Mouse (Mus musculus) hindbrain, postnatal 0 days (tissue): ENCODE data around the gene Dph7. TPM values are rescaled to one million over a fixed set of nuclear protein-coding genes. Genes with fewer than 3 reads are reported as not detected.
"Not testable (repeated sequence)": the region's sequence is repeated elsewhere in the genome, so short reads cannot be mapped to it uniquely, and the experiment has no call there.

Experiments used
- ATAC-seq: fragments of 200-750 bp; cut with Nextera tagmentation; 2 replicates; pipeline ENCODE4 v1.8.0; 2017; ENCODE audit warnings: mild to moderate bottlenecking, moderate TSS enrichment, moderate library complexity
- DNase-seq: peaks from one replicate; pipeline ENCODE4 v3.0.0-alpha.2; 2015; ENCODE audit warnings: low spot score
- H3K27ac ChIP-seq: fragments of 300-500 bp; sonication (generic); 2 replicates; pipeline ENCODE4 v1.5.1; 2014; ENCODE audit warnings: mild to moderate bottlenecking
- H3K27me3 ChIP-seq: fragments of 300-500 bp; sonication (generic); 2 replicates; pipeline ENCODE4 v1.6.1; 2014; ENCODE audit warnings: low read length, mixed read lengths; ENCODE audit not compliant: insufficient read depth
- H3K36me3 ChIP-seq: fragments of 300-500 bp; sonication (generic); 2 replicates; pipeline ENCODE4 v1.6.1; 2014; ENCODE audit warnings: low read length, mixed read lengths; ENCODE audit not compliant: insufficient read depth
- H3K4me1 ChIP-seq: fragments of 300-500 bp; sonication (generic); 2 replicates; pipeline ENCODE4 v1.6.1; 2014; ENCODE audit warnings: antibody characterized with exemption, low read length, mixed read lengths; ENCODE audit not compliant: insufficient read depth
- H3K4me2 ChIP-seq: fragments of 300-500 bp; sonication (generic); 2 replicates; pipeline ENCODE4 v1.6.1; 2014; ENCODE audit warnings: low read depth, mild to moderate bottlenecking, low read length, moderate library complexity, mixed read lengths
- H3K4me3 ChIP-seq: fragments of 300-500 bp; sonication (generic); 2 replicates; pipeline ENCODE4 v1.5.1; 2014; ENCODE audit warnings: low read length
- H3K9ac ChIP-seq: fragments of 300-500 bp; sonication (generic); replicated peaks from 2 replicates; pipeline ENCODE4 v1.6.1; 2014; ENCODE audit warnings: mild to moderate bottlenecking, low read length, moderate library complexity, mixed read lengths
- H3K9me3 ChIP-seq: fragments of 300-500 bp; sonication (generic); 2 replicates; pipeline ENCODE4 v1.6.1; 2016; ENCODE audit warnings: low read length, mixed read lengths
- CTCF ChIP-seq: IDR thresholded peaks from 2 replicates; pipeline ENCODE4 v1.5.1; 2016; ENCODE audit warnings: antibody characterized with exemption, control low read depth, low read depth
- WGBS: fragments of 180-500 bp; shearing (Covaris S2); extraction: QIAGEN DNeasy Blood & Tissue Kit; methylation state at CpG from one replicate; pipeline ENCODE4 v1.1.7; 2014; 5-methylcytosine and 5-hydroxymethylcytosine counted together
- polyA plus RNA-seq: library from polyadenylated mRNA; unstranded; fragments of >200 nt; fragmentation: Nextera tagmentation; extraction: Ambion mirVana; gene quantifications from 2 replicates; pipeline ENCODE4 v1.2.1, GENCODE M21; 2015
- total RNA-seq: library from RNA; depleted of rRNA; stranded (reverse); fragments of >200 nt; gene quantifications from 2 replicates; pipeline ENCODE4 v1.2.3, GENCODE M21; 2014

Gene Dph7
- total and polyA plus RNA-seq, 2 experiments from 2014 or later: 35.7 to 38.9 TPM

DNA sequence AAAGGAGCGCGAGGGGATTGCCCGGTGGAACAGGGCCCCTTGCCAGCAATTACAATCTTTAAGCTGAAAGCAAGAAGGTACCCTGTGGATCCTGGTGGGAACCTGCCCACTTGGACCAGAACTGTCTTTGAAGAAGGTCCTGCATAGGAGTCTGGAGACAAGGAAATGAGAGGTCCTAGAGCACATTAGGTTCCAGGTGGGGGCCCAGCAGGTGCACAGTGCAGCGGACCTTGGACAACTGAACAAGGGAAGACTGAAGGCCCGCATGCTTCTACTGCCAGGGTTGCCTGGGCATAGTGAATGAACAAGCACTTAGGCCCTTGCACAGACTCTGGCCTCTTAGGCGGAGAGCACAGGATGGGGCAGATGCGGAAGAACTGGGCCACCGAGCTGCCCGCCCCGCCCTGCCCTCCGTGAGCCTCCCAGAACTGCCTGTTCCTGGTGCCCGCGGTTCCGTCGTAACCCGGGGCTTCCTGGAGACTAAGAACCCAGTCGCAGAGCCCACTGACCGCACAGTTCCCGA, 27.7 kb upstream of the Dph7 start:
- ATAC-seq: peak; percentile 64
- Histone ChIP-seq H3K4me2 (peak overlapping the region; percentile 91), H3K27me3 (no peaks in the 10 kb centered on the region), H3K9ac (peak overlapping the region; percentile 80), H3K4me3 (peak overlapping the region; percentile 75), H3K4me1 (peaks cover 10% of the 10 kb centered on the region), H3K9me3 (no peaks in the 10 kb centered on the region), H3K27ac (peak overlapping the region; percentile 80), H3K36me3 (no peaks in the 10 kb centered on the region)
- DNase-seq: peak; percentile 30
- 4% methylated on average over 19 of the region's 19 CpGs for WGBS
- no peak for TF ChIP-seq CTCF

DNA sequence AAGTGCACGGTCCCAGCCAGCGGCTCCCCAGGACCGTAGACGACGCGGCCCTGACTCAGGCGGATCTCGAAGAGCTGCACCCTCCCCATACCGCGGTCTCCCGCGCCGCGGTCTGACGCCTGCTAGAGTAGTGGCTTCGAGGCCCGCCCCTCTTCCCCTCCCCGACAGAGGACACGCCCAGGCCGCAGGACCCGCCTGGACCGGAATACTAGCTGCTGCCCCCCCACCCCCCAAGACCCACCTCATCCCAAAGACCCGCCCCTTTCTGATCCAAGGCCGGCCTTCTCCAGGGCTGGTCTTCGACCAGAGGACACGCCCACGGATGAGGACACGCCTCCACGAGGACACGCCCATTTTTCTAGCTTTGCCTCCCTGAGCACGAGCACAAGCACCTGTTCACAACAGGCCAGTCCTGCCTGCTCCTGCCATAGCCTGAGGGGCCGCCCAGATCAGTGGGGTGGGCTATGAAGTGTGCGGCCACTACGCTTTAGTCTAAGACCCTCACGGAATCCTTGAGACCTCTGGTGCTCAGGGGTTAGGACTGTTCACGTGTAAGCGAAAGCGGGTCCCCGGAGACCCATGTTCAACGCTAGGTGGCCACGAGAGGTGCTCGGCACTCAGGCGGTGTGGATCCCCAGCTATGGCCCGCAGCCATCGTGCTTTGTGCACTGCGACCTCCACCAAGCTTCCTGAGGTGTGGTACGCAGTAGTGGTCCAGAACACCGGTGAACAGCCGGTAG, 27.0 kb upstream of the Dph7 start, which contains the start of gene Arrdc1:
Gene Arrdc1 (minus strand): TSS at position 196 of the 740 bp plus-strand sequence.
- ATAC-seq: peak; percentile 93
- peak within 1 kb of the TSS; percentile 75 for H3K4me3 ChIP-seq
- H3K4me1 ChIP-seq: peaks cover 10% of the 10 kb centered on the region
- H3K9me3 ChIP-seq: no peaks in the 10 kb centered on the region
- H3K36me3 ChIP-seq: no peaks in the 10 kb centered on the region
- no peaks in the 10 kb centered on the region for H3K27me3 ChIP-seq
- H3K4me2 ChIP-seq: peak within 1 kb of the TSS; percentile 91
- H3K9ac ChIP-seq: peak within 1 kb of the TSS; percentile 80
- peak within 1 kb of the TSS; percentile 80 for H3K27ac ChIP-seq
- TF ChIP-seq CTCF: peak; percentile 73
- under 1% methylated on average over 49 of the region's 49 CpGs for WGBS
- DNase-seq: peak; percentile 94

DNA sequence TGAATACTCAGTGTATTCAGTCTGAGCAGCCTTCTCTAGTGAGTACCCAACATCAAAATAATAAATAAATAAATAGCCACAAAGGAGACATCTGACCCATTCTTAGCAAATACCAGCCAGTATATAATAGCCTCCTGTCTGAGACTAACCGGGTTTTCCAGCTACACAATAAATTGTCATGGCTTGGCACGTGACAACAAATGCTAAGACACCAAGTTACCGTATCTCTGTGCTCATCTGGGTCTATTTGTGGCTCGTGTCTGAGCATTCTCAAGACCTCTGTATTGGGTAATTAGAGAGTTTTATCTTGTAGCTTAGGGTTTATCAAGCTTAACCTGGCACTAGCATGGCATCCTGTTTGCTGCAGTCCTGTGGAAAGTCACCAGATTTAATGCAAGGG, 20.1 kb upstream of the Dph7 start:
- no peak for DNase-seq
- Histone ChIP-seq H3K36me3 (no peaks in the 10 kb centered on the region), H3K4me2 (no peak overlapping the region), H3K4me3 (no peak overlapping the region), H3K27me3 (no peaks in the 10 kb centered on the region), H3K4me1 (no peaks in the 10 kb centered on the region), H3K9me3 (no peaks in the 10 kb centered on the region), H3K27ac (no peak overlapping the region), H3K9ac (no peak overlapping the region)
- TF ChIP-seq CTCF: no peak
- ATAC-seq: no peak
- 65% methylated on average over 4 of the region's 4 CpGs for WGBS

DNA sequence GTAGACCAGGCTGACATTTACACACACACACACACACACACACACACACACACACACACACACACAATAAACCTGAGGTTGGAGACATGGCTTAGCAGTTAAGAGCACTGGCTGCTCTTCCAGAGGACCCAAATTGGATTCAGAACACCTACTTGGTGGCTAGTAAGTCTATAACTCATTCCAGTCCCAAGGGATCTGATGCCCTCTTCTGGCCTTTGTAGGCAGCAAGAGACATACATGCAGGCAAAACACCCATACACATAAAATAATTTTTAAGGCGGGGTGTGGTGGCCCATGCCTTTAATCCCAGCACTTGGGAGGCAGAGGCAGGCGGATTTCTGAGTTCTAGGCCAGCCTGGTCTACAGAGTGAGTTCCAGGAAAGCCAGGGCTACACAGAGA, 17.9 kb upstream of the Dph7 start:
- peak; percentile 48 for DNase-seq
- not testable (repeated sequence) for H3K4me1 ChIP-seq, H3K4me3 ChIP-seq, H3K4me2 ChIP-seq, ATAC-seq, H3K9ac ChIP-seq, H3K27me3 ChIP-seq, H3K9me3 ChIP-seq, H3K36me3 ChIP-seq, H3K27ac ChIP-seq
- peak; percentile 47 for TF ChIP-seq CTCF
- 41% methylated on average over 2 of the region's 2 CpGs for WGBS

DNA sequence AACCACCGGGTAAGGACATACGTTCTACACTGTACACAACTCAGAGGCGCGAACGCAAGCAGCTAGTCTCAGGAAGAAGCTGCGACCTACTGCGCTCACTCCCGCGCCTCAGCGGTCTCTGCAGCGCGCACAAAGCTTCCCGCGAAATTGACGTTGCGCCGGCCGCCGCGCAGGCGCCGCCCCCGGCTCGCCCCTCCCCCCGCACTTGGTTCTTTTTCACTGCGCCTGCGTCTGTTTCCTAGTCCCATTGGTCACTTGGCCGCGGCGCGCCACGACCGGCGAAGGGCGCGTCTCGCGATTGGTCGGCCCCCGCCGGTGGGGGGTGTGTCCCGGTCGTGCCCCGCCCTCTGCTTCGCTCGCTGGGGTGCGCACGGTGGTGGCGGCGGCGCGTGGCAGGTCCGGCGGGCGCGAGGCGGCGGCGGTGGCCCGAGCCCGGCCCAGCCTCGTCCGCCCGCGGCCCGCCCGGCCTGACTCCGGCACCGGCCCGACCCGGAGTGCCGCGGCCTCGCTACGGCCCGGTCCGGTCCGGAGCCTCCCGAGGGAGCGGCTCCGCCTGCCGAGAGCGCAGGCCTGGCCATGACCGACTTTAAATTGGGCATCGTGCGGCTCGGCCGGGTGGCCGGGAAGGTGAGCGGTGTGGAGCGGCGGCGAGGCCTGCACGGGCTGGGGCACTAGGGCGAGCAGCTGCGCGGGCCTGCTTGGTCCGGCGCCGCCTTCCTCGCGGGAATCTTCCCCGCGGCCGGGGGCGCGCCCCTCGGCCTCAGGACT, 12.6 kb upstream of the Dph7 start, which contains the start of gene Zmynd19:
Gene Zmynd19 (plus strand): TSS at position 372 of the 768 bp plus-strand sequence.
- H3K9ac ChIP-seq: peak within 1 kb of the TSS; percentile 91
- no peaks in the 10 kb centered on the region for H3K27me3 ChIP-seq
- TF ChIP-seq CTCF: no peak
- H3K9me3 ChIP-seq: no peaks in the 10 kb centered on the region
- peak within 1 kb of the TSS; percentile 92 for H3K4me3 ChIP-seq
- DNase-seq (peak; percentile 99), ATAC-seq (peak; percentile 99)
- H3K4me2 ChIP-seq: peak within 1 kb of the TSS; percentile 84
- H3K4me1 ChIP-seq: peaks cover 6% of the 10 kb centered on the region; the same call in 1 of the 2 replicates
- peak within 1 kb of the TSS; percentile 77 for H3K27ac ChIP-seq
- under 1% methylated on average over 97 of the region's 108 CpGs for WGBS
- peaks cover 19% of the 10 kb centered on the region for H3K36me3 ChIP-seq

DNA sequence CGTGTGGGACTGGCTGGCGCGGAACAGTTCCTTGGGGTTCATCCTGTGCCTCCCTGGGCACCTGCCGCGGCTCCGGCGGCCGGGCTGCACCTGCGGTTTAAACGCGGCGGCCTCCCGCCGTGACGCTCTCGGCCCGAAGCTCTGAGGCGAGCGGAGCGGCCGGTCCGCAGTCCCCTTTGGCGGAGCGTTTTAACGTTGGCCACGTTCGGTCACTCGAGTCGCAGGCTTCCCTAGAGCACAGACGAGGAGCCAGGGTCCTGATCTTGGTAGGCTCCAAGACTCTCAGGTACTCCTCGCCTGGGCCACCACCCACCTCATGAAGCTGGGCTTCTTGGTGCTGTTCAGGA, 12.0 kb upstream of the Dph7 start:
- under 1% methylated on average over 31 of the region's 31 CpGs for WGBS
- TF ChIP-seq CTCF: no peak
- no peaks in the 10 kb centered on the region for H3K9me3 ChIP-seq
- peak overlapping the region; percentile 92 for H3K4me3 ChIP-seq
- H3K27me3 ChIP-seq: no peaks in the 10 kb centered on the region
- ATAC-seq (peak; percentile 16; the same call in 1 of the 2 replicates), DNase-seq (peak; percentile 22)
- H3K27ac ChIP-seq: peak overlapping the region; percentile 77
- peaks cover 6% of the 10 kb centered on the region; the same call in 1 of the 2 replicates for H3K4me1 ChIP-seq
- H3K4me2 ChIP-seq: peak overlapping the region; percentile 84
- H3K36me3 ChIP-seq: peaks cover 23% of the 10 kb centered on the region
- peak overlapping the region; percentile 91 for H3K9ac ChIP-seq
